Mouse (Mus musculus): Measurements from ENCODE around the gene Mospd1.

The Mospd1 gene

DNA sequence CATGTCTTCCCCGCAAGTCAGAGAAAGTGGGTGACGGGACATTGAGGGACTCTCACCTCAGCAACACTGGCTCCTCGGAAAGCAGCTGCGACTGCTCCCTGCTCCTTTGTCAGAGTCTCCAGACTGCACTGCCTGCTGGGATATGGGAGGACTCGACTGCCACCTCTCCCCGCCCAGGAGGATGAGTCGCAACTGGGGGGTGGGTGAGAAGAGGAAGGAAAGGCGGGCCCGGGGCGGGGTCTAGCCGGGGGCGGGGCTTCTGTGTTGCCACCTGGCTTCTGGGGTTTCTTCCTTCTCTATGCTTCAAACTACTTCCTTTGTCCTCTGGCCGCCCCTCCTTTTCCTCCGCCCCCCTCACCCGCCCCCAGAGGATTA, at the start of gene Mospd1:
Gene Mospd1 (minus strand): TSS at position 137 of the 375 bp plus-strand sequence.
- peak; percentile 85 for DNase-seq (ENCODE audit: low read depth)

- DNase-seq (ENCODE audit: low read depth): no peak
Observed at GRCm38 (mm10) chrX:53386362-53386761, 16.1 kb upstream of the Mospd1 start.

- DNase-seq (ENCODE audit: low read depth): no peak
Observed at GRCm38 (mm10) chrX:53383122-53383521, 12.8 kb upstream of the Mospd1 start.

DNA sequence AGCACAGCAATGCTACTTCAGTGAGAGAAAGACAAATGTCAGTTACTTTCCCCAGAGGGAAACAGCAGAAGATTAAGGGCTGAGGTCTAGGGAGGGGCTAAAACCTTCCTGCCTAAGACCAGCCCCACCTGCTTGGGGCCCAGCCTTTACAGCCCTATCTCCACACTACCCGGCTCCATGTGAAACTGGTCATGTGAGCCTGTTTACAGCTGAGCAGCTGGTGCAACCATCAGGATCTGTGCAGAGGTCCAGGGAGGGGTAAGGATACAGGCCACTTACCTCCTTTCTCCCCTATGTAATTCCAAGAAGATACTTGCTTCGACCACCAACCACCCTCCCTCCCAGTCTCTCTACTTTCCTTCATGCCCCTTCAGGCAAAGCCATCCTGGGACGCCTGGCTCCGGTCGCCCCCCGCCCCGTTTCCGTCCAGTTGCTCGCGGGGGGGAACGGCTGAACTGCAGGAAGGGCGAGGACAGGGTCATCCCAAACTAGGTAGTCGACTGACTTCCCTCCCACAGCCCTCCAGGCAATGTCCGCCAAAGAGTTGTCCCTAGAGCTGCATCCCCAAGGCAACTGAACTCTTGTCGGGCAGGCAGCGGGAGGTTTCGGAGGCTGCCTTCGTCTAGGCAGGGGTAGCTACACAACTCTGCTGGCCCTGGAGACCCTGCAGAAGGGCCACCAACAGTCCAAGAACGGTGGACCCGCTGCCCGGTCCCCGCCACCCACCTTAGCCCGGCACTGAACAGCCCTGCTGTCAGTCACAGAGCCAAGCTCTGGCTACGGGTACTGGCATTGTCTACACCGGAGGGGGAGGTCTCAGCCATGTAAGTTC, 552 bp downstream of the Mospd1 start:
- peak; percentile 50 for DNase-seq (ENCODE audit: low read depth)

- no peak for DNase-seq (ENCODE audit: low read depth)
Observed at GRCm38 (mm10) chrX:53364668-53365383, 5.5 kb downstream of the Mospd1 start.

- DNase-seq (ENCODE audit: low read depth): no peak
Observed at GRCm38 (mm10) chrX:53348374-53348773, 21.9 kb downstream of the Mospd1 start.

DNA sequence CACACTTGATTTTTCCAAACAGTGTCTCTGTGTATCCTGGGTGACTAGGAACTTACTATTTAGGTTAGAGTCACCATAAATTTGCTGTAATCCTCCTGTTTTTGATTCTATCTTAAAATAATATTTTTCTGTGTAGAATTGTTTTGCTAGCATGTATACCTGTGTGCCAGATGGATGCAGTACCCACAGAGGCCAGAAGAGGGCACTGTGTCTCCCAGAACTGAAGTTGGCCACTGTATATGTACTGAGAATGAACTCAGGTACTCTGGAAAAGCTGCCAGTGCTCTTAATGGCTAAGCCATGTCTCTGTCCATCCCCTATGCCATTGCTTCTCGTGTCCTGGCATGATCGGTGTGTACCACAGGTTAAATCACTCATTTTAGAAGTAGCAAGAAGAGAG, 28.8 kb downstream of the Mospd1 start:
- DNase-seq (ENCODE audit: low read depth): peak; percentile 68

DNA sequence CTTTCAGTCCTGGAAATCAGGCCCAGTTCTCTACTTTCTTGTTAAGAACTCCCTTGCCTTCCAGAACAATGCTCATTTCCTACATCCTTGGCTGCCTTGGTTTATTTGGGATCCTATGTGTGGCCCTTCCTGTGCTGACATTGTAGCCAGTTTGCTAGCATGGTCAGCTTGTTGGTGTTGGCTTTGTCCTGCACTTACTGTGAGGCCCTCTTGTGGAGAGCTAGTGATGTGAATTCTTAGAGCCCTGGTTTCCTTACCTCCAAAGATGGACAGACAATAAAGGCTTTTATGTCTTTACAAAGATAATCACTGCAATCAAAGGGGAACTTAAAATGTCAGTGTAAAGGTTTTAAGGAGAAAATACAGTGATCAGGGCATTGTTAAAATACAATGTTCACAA, 32.9 kb downstream of the Mospd1 start:
- DNase-seq (ENCODE audit: low read depth): peak; percentile 24

- DNase-seq (ENCODE audit: low read depth): no peak
Observed at GRCm38 (mm10) chrX:53330396-53330795, 39.9 kb downstream of the Mospd1 start.

- DNase-seq (ENCODE audit: low read depth): no peak
Observed at GRCm38 (mm10) chrX:53321111-53321510, 49.2 kb downstream of the Mospd1 start.

DNA sequence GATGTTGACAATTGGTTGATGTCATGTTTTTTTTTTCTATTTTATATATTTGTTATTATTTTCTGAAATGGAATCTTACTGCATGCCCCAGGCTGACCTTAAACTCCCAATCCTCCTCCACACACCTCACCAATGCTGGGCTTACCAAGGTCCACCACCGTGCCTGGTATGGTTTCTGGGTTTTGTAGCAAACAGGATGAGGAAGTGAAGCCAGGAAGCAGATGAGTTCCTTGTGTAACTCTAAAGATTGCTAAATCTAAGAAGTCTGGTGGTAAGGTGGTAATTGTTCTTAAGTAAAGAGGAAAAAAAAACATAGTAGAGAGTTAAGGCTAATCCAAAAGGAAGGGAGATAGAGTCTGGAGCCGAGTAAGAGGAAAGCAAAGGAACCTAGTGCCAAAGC, 49.7 kb downstream of the Mospd1 start:
- DNase-seq (ENCODE audit: low read depth): no peak
